Mouse (Mus musculus): ENCODE results near the gene Szt2.

DNA sequence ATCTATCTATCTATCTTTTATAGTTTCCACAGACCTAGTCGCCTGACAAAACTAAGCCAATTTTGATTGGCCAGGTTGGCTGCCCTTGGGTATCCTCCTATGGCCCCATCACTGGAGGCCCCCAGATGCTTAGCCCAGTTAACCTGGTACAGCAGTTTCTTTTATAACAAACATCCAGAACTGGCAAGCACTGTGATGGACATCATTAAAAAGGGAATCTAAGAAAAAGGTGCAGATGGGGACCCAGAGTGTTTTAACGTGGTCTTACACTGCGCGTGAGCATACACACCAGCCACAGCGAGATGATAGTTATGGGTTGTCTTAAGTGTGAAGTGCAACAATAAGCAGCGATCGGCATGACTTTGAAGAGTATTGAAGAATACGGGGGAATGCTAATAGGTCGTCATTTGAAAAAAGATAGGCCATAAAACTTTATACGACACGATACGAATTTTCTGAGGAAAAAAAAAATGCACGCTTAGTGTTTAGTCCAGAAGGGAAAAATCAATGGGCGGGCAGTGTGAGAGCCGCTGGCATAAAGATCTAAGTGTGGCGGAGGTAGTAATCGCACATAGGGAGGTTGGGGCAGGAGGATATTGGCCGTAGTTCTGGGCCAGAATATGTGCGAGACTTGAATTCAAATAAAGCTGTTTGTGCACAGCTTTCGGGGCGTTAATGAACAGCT lies 49.7 kb downstream of the Szt2 start:
- TF ChIP-seq MAX (IDR thresholded peaks at IDR 0.05; ENCODE audit: low read length), result no peak
- TF ChIP-seq EP300 (IDR thresholded peaks at IDR 0.05; ENCODE audit: low read length), result no peak
- TF ChIP-seq MYC (IDR thresholded peaks at IDR 0.05; ENCODE audit: low read depth, low read length), result no peak
- TF ChIP-seq POLR2A (IDR thresholded peaks at IDR 0.05; ENCODE audit: low read depth, low read length), result no peak
- no peak for TF ChIP-seq CTCF (conservative IDR thresholded peaks at IDR 0.05 in 1 of 2, IDR thresholded peaks at IDR 0.05 in 1 of 2; ENCODE audit: low read depth in 2 of 2, low read length in 2 of 2)
- TF ChIP-seq IRF4 (IDR thresholded peaks at IDR 0.05; ENCODE audit: low read depth, low read length), result no peak
- no peak for TF ChIP-seq GABPA (IDR thresholded peaks at IDR 0.05; ENCODE audit: insufficient replicate concordance, low read depth, low read length)
- no peak for TF ChIP-seq MEF2A (IDR thresholded peaks at IDR 0.05; ENCODE audit: borderline replicate concordance, low read depth, low read length)
- TF ChIP-seq ZMIZ1 (IDR thresholded peaks at IDR 0.05; ENCODE audit: low read depth, low read length), result no peak
